Mouse (Mus musculus) kidney, embryonic 14.5 days (tissue): ENCODE results near the gene Carns1. TPM values are rescaled to one million over a fixed set of nuclear protein-coding genes. Genes with fewer than 3 reads are reported as not detected.
"Not testable (repeated sequence)": the region's sequence is repeated elsewhere in the genome, so short reads cannot be mapped to it uniquely, and the experiment has no call there.

ENCODE experiments used
- ATAC-seq: fragments of 200-750 bp; cut with Nextera tagmentation; 2 replicates; pipeline ENCODE4 v1.8.0; 2017; ENCODE audit warnings: moderate number of reproducible peaks, mild to moderate bottlenecking, moderate TSS enrichment, moderate library complexity; ENCODE audit not compliant: low FRiP score, low TSS enrichment
- H3K27ac ChIP-seq: fragments of 300-500 bp; sonication (generic); 2 replicates; pipeline ENCODE4 v1.5.1; 2014; ENCODE audit warnings: low read depth, mild to moderate bottlenecking, low read length, moderate library complexity, mixed read lengths
- H3K27me3 ChIP-seq: fragments of 300-500 bp; sonication (generic); 2 replicates; pipeline ENCODE4 v1.6.1; 2014; ENCODE audit warnings: mild to moderate bottlenecking, low read length; ENCODE audit not compliant: control insufficient read depth, insufficient read depth
- H3K36me3 ChIP-seq: fragments of 300-500 bp; sonication (generic); 2 replicates; pipeline ENCODE4 v1.6.1; 2014; ENCODE audit warnings: low read length, mixed read lengths; ENCODE audit not compliant: control insufficient read depth, insufficient read depth
- H3K4me1 ChIP-seq: fragments of 300-500 bp; sonication (generic); 2 replicates; pipeline ENCODE4 v1.6.1; 2014; ENCODE audit warnings: low read length, mixed read lengths; ENCODE audit not compliant: control insufficient read depth, insufficient read depth
- H3K4me2 ChIP-seq: fragments of 300-500 bp; sonication (generic); replicated peaks from 2 replicates; pipeline ENCODE4 v1.6.1; 2014; ENCODE audit warnings: low read depth, mild to moderate bottlenecking, low read length
- H3K4me3 ChIP-seq: fragments of 300-500 bp; sonication (generic); 2 replicates; pipeline ENCODE4 v1.5.1; 2014; ENCODE audit warnings: mild to moderate bottlenecking, low read length
- H3K9ac ChIP-seq: fragments of 300-500 bp; sonication (generic); 2 replicates; pipeline ENCODE4 v1.6.1; 2014; ENCODE audit warnings: low read depth, mild to moderate bottlenecking, low read length, moderate library complexity
- H3K9me3 ChIP-seq: fragments of 300-500 bp; sonication (generic); 2 replicates; pipeline ENCODE4 v1.6.1; 2016; ENCODE audit warnings: low read length; ENCODE audit not compliant: control insufficient read depth
- WGBS: fragments of 180-500 bp; shearing (Covaris S2); extraction: QIAGEN DNeasy Blood & Tissue Kit; methylation state at CpG from one replicate; pipeline ENCODE4 v1.1.7; 2014; 5-methylcytosine and 5-hydroxymethylcytosine counted together
- polyA plus RNA-seq: library from polyadenylated mRNA; unstranded; fragments of >200 nt; fragmentation: Nextera tagmentation; extraction: Ambion mirVana; gene quantifications from 2 replicates; pipeline ENCODE4 v1.2.1, GENCODE M21; 2014

Carns1 gene
- polyA plus RNA-seq, 1 experiment from 2014 or later = 1.7 TPM

GRCm38 (mm10) chr19:4135963-4136345 is 39.3 kb downstream of the Carns1 start:
- not testable (repeated sequence) for H3K9ac ChIP-seq, H3K27ac ChIP-seq, H3K4me3 ChIP-seq, H3K4me1 ChIP-seq, H3K9me3 ChIP-seq, H3K4me2 ChIP-seq, H3K27me3 ChIP-seq
- peaks cover 21% of the 10 kb centered on the region for H3K36me3 ChIP-seq
- 0 out of 2 replicates have a peak, but pooled peaks have one; percentile 22 for ATAC-seq
- WGBS = 24% methylated on average over 8 of the region's 8 CpGs

- ATAC-seq, H3K27ac ChIP-seq, H3K4me1 ChIP-seq, H3K27me3 ChIP-seq, H3K9ac ChIP-seq, H3K4me3 ChIP-seq, H3K4me2 ChIP-seq, H3K9me3 ChIP-seq: not testable (repeated sequence)
- 77% methylated on average over 6 of the region's 6 CpGs for WGBS
- peaks cover 23% of the 10 kb centered on the region for H3K36me3 ChIP-seq
Observed at GRCm38 (mm10) chr19:4135229-4135962, 39.9 kb downstream of the Carns1 start.

DNA sequence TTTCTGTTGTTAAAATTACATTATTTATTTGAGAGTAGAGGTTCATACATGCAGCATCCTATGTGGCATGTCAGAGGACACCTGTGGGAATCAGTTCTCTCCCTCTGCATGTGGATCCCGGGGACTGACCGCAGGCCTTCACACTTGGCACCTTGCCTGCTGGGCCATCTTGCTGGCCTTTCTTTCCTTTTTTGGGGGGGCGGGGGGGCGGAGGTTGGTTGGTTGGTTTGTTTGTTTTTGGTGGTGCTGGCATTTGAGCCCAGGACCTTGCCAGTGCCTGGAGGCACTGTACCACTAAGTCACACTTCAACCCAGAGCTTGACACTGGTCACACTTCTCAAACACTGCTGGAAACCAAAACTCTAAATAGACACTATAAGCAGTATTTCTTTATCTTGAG is 40.9 kb downstream of the Carns1 start:
- Histone ChIP-seq H3K27ac (no peak overlapping the region), H3K36me3 (peaks cover 33% of the 10 kb centered on the region), H3K4me1 (no peaks in the 10 kb centered on the region), H3K9me3 (no peaks in the 10 kb centered on the region), H3K4me2 (no peak overlapping the region), H3K27me3 (no peaks in the 10 kb centered on the region), H3K4me3 (no peak overlapping the region), H3K9ac (no peak overlapping the region)
- ATAC-seq = no peak
- 84% methylated on average over 4 of the region's 4 CpGs for WGBS

DNA sequence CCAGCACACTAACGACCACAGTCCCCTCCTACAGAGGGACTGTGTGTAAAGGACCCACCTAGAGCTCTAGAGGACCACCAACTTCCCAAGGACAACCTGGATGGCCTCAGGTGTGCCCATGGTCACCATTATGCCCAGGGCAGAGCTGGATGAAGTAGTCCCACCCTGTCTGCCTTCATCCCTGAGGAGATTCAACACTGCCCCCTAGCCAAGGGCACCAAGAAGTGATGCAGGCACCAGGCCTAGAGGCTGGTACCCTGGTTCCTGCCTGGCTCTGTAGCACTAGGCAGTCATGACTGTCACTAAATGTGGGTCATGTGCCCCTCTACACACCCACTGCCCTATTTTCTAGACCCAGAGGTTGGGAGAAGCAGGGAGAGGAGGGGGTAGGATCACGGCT is 43.5 kb downstream of the Carns1 start:
- 80% methylated on average over 2 of the region's 2 CpGs for WGBS
- H3K36me3 ChIP-seq = peaks cover 46% of the 10 kb centered on the region
- H3K4me1 ChIP-seq = peaks cover 3% of the 10 kb centered on the region; the same call in 1 of the 2 replicates
- no peaks in the 10 kb centered on the region for H3K9me3 ChIP-seq
- no peak overlapping the region for H3K9ac ChIP-seq
- no peaks in the 10 kb centered on the region for H3K27me3 ChIP-seq
- H3K4me3 ChIP-seq = no peak overlapping the region
- H3K4me2 ChIP-seq = no peak overlapping the region
- ATAC-seq = no peak
- H3K27ac ChIP-seq = no peak overlapping the region

- H3K36me3 ChIP-seq = peaks cover 46% of the 10 kb centered on the region
Observed at GRCm38 (mm10) chr19:4131075-4131474, 44.2 kb downstream of the Carns1 start.

DNA sequence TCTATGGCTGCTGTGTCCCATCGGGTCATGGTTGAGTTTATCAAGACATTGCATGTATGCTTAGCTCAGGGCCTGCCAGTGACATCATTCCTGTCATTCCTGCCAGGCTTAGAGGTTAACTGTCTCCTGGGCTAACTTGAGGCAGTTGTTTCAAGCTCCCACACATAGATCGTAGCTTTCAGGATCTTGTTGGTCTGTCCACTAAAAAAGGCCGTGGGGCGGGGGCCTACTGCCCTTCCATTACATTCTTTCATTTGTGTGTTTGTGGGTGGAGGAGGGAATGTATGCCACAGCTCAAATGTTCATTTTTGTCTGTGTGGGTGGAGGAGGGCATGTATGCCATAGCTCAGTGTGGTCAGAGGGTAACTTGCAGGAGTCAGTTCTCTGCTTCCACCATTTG is 45.2 kb downstream of the Carns1 start:
- Histone ChIP-seq H3K9me3 (no peaks in the 10 kb centered on the region), H3K4me2 (no peak overlapping the region), H3K27ac (no peak overlapping the region), H3K4me3 (no peak overlapping the region), H3K4me1 (peaks cover 8% of the 10 kb centered on the region; the same call in 1 of the 2 replicates), H3K9ac (no peak overlapping the region), H3K36me3 (peaks cover 46% of the 10 kb centered on the region), H3K27me3 (no peaks in the 10 kb centered on the region)
- ATAC-seq = no peak
- 76% methylated on average over 4 of the region's 4 CpGs for WGBS

More at GRCm38 (mm10) chr19:4131075-4131474, 44.2 kb downstream of the Carns1 start:
- no peak for ATAC-seq
- 98% methylated on average over 5 of the region's 5 CpGs for WGBS
- no peaks in the 10 kb centered on the region for H3K27me3 ChIP-seq
- H3K4me2 ChIP-seq = no peak overlapping the region
- H3K9me3 ChIP-seq = no peaks in the 10 kb centered on the region
- peaks cover 8% of the 10 kb centered on the region; the same call in 1 of the 2 replicates for H3K4me1 ChIP-seq
- H3K4me3 ChIP-seq = no peak overlapping the region
- H3K27ac ChIP-seq = no peak overlapping the region
- H3K9ac ChIP-seq = no peak overlapping the region

DNA sequence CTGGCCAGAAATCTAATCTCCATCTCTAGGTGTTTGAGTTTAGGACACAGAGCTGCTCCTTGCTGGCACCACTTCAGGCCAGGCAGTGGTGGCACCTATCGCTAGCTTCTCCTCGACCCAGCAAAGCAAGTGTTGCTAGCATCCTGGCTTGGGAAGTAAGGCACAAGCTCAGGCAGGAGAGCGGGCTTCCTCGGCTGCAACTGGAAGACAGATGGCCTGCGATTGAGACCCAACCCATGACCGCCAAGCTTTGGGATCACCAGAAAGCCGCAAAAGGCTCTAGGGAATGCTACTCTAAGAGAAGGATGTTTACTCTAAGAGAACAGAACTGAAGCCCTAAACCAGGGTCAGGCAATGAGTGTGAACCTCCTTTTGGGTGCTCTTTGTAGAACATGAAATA is 45.8 kb downstream of the Carns1 start:
- WGBS = 90% methylated on average over 7 of the region's 7 CpGs
- peaks cover 46% of the 10 kb centered on the region for H3K36me3 ChIP-seq
- H3K9me3 ChIP-seq = no peaks in the 10 kb centered on the region
- H3K4me3 ChIP-seq = no peak overlapping the region
- peaks cover 8% of the 10 kb centered on the region; the same call in 1 of the 2 replicates for H3K4me1 ChIP-seq
- no peak for ATAC-seq
- no peak overlapping the region for H3K4me2 ChIP-seq
- H3K27ac ChIP-seq = no peak overlapping the region
- H3K27me3 ChIP-seq = no peaks in the 10 kb centered on the region
- no peak overlapping the region for H3K9ac ChIP-seq

DNA sequence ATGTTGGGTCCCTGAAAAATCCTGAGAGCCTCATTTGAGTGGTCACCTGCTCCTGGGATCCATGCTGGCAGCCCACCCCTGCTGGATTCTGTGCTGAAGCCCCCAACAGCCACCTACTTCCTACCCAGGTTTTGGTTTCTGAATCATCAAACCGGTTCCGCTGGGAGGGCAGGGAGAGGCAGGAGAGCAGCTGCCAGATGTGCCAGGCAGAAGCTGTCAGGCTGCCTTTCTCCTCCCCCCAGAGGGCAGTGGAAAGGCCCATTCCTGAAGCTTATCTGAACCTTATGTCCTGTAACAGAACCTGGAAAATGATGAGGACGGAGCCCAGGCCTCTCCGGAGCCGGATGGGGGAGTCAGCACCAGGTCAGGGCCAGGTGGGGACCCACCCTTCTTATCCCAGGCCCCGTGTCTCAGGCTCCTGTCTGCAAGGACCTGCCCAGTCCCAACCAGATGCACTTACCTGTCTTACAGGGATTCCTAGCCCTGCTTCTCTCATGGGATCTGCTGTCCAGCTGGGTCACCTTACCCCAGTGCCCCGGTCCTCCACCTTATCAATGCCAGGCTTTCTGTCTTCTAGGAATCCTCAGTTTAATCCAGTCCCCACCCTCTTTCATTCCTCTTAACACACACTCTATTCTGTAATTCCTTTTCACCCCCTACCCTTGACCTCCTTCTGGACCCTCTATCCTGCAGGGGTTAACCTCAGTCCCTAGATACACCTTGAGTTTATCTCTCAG is 48.4 kb downstream of the Carns1 start:
- no peaks in the 10 kb centered on the region for H3K9me3 ChIP-seq
- no peak overlapping the region for H3K27ac ChIP-seq
- WGBS = 61% methylated on average over 7 of the region's 7 CpGs

More for the DNA sequence above, 48.4 kb downstream of the Carns1 start:
- Histone ChIP-seq H3K4me2 (peak overlapping the region; percentile 81), H3K4me3 (peak overlapping the region; percentile 88), H3K9ac (peak overlapping the region; percentile 87; the same call in 1 of the 2 replicates), H3K36me3 (peaks cover 35% of the 10 kb centered on the region), H3K27me3 (no peaks in the 10 kb centered on the region), H3K4me1 (peaks cover 8% of the 10 kb centered on the region; the same call in 1 of the 2 replicates)
- no peak for ATAC-seq
